Mouse (Mus musculus): ENCODE measurements around the gene Aunip. TPM values are rescaled to one million over a fixed set of nuclear protein-coding genes. Genes with fewer than 3 reads are reported as not detected.

Gene Aunip
- polyA plus RNA-seq, 1 experiment from 2014 or later = 2.3 TPM

DNA sequence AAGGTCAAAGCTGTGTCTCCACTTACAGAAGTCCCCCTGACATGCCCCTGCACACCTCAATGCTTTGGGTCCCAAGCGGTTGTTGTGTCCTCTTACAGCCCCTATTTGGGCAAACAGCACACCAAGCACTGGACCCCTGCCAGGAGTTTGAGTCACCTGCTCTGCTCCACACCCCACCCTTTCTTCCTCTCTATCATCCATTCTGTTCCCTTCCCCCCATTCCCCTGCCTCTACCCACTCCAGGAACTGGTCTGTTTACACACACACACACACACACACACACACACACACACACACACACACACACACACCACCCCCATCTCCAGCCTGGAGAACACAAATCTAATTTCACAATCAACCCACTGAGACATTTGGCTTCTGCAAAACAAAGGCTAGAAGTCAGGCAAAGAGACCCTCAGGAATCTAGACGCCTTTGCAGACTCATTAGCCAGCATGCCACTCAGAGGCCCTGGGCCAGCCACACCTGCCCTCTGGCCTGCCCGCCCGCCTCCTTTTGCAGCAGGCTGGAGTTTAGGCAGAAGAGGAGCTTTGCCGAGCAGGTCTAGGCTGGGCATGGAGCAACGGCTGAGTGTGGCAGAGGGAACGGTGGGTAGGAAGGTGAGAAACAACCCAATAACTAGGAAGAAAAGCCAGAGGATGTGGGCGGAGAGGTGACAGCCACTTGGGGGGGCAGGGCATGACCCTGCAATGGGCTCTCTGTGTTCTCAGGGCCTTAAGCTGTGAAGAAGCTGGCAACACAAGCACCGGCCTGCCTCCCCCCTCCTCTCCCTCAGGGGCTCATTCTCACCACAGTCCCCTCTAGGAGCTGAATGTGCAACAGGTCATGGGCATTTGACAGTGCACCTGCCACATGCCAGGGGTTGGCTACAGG lies 36.3 kb downstream of the Aunip start:
- Histone ChIP-seq H3K27me3 (no peaks in the 10 kb centered on the region), H3K4me1 (replicated peaks) (peaks cover 35% of the 10 kb centered on the region), H3K9me3 (peaks cover 6% of the 10 kb centered on the region), H3K4me2 (no peak overlapping the region), H3K36me3 (peaks cover 77% of the 10 kb centered on the region), H3K9ac (peak overlapping the region; percentile 38; the same call in 1 of the 2 replicates), H3K4me3 (no peak overlapping the region), H3K27ac (replicated peaks) (no peak overlapping the region)
- ATAC-seq (ENCODE audit: low read depth) = no peak
- 63% methylated on average over 9 of the region's 9 CpGs for WGBS

DNA sequence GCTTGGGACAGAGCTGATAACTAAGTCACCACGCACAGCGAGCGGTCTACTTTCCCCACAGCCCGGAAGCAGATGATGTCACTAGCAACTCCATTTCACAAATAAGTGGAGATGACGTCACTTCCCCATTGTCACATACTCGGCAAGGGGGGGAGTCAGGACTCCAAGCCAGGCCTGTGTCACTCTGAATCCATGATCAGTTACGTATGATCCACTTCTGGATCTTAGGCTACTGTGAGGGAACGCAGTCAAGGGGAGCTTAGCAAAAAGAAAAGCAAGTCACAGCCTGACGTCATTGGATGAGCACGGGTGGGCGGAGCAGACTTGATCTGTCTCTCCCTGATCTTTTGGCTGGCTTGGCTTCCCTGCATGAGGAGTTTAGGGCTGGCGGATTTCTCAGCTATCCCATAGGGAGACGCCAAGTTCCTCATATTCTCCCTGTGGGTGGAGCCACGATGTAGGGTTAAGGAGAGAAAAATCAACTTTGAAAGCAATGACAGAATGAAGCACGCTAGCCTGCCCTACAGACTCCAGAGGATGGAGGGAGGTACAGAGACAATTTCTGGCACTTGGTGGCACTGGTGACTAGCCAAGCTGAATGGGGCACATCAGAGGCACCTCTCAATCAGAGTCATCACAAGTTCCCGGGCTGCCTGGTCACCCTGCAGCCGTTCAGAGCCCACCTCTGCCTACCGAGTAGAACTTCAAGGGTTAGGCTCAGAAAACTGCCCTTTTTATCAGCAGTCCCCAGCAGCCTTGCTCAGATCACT lies 37.6 kb downstream of the Aunip start:
- 76% methylated on average over 18 of the region's 18 CpGs for WGBS
- Histone ChIP-seq H3K36me3 (peaks cover 66% of the 10 kb centered on the region), H3K9me3 (peaks cover 6% of the 10 kb centered on the region), H3K4me2 (no peak overlapping the region), H3K27me3 (no peaks in the 10 kb centered on the region), H3K27ac (replicated peaks) (no peak overlapping the region), H3K4me1 (replicated peaks) (peaks cover 39% of the 10 kb centered on the region), H3K4me3 (no peak overlapping the region), H3K9ac (no peak overlapping the region)
- ATAC-seq (ENCODE audit: low read depth) = no peak

DNA sequence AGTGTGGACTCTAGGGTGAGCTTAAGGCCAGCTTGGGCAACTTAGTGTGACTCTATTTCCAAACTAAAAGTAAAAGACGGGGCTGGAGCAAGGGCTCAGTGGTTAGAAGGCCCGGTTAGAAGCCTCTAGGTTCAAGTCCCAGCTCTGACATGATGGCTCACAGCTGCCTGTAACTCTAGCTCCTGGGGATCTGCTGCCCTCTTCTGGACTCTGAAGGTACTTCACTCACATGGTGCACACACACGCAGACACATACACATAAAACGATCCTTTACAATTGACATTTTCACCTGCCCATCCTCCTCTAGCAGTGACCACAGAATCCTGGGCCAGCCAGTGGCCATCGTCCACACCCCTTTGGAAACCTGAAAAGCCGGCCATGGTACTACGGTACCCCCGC lies 39.1 kb downstream of the Aunip start:
- Histone ChIP-seq H3K27ac (replicated peaks) (no peak overlapping the region), H3K9me3 (peaks cover 6% of the 10 kb centered on the region), H3K36me3 (peaks cover 55% of the 10 kb centered on the region), H3K4me3 (no peak overlapping the region), H3K27me3 (no peaks in the 10 kb centered on the region), H3K9ac (no peak overlapping the region), H3K4me1 (replicated peaks) (peaks cover 39% of the 10 kb centered on the region), H3K4me2 (no peak overlapping the region)
- WGBS = 96% methylated on average over 8 of the region's 8 CpGs
- ATAC-seq (ENCODE audit: low read depth) = no peak

DNA sequence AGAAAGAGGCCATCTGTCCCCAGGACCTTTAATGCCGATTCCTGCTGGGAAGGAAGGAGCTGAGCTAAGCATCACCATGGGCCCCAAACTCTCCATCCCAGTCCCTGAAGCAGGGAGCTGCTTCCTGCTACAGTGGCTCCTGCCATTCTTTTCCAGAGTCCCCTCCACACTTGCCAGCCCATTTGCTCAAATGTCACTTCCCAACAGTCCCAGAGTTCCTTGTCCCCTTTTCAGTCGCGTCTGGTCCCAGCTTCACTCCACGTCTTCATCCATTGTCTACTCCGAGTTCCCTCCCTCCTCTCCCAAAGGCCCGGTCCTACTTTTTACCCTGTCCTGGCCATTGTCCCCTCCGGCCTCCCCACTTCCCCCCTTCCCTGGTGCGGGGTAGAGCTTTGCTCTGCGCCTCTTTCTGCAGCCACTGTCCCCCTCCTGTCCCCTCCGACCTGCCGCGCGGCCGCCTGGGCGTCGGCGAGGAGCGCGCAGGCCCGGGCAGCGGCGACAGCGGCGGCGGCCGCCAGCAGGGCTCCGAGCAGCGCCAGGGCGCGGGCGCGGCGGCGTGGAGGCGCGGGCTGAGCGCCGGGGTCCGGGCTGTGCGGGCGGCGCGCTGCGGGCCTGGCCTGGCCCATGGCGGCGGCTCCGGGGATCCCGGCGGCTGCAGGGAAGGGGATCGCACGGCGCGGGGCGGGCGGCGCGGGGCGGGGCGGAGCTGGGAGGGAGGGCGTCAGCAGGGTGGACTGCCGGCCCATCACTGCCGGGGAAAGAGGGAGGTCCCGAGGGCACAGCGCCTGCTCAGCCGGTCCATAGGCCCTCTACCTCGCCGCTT lies 40.9 kb downstream of the Aunip start, which contains the start of gene Selenon:
Gene Selenon, minus strand, starts transcription at position 673 of the 823 bp plus-strand sequence.
- peaks cover 38% of the 10 kb centered on the region for H3K36me3 ChIP-seq
- peaks cover 37% of the 10 kb centered on the region for H3K4me1 ChIP-seq (replicated peaks)
- under 1% methylated on average over 51 of the region's 67 CpGs for WGBS
- H3K4me3 ChIP-seq = peak within 1 kb of the TSS; percentile 80
- H3K4me2 ChIP-seq = peak within 1 kb of the TSS; percentile 77
- H3K9ac ChIP-seq = peak within 1 kb of the TSS; percentile 98
- H3K27me3 ChIP-seq = no peaks in the 10 kb centered on the region
- peak within 1 kb of the TSS; percentile 93 for H3K27ac ChIP-seq (replicated peaks)
- peaks cover 6% of the 10 kb centered on the region for H3K9me3 ChIP-seq
- ATAC-seq (ENCODE audit: low read depth) = peak; percentile 80

DNA sequence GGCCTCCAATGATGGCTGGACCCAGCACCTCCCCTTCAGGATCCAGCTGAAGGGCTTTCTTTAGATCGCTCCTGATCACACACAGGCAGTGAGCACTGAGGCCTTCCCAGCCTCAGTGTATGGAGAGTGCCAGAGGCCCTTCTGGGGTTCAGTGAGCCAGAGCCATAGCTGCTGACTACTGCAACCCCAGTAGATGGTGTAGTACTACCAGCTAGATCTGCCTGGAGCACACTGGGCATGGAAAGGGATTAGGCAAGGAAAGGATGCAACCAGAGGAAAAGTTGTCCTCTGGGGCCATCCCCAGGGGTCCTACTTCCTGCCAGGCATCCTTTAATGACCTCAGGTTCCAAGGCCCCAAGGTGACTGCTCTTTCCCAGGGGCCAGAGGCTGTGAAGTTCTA lies 42.8 kb downstream of the Aunip start:
- Histone ChIP-seq H3K36me3 (peaks cover 22% of the 10 kb centered on the region), H3K4me2 (no peak overlapping the region), H3K27ac (replicated peaks) (no peak overlapping the region), H3K27me3 (no peaks in the 10 kb centered on the region), H3K9me3 (peaks cover 6% of the 10 kb centered on the region), H3K4me1 (replicated peaks) (peaks cover 35% of the 10 kb centered on the region), H3K4me3 (no peak overlapping the region), H3K9ac (no peak overlapping the region)
- WGBS = 85% methylated on average over 1 of the region's 1 CpGs
- no peak for ATAC-seq (ENCODE audit: low read depth)

DNA sequence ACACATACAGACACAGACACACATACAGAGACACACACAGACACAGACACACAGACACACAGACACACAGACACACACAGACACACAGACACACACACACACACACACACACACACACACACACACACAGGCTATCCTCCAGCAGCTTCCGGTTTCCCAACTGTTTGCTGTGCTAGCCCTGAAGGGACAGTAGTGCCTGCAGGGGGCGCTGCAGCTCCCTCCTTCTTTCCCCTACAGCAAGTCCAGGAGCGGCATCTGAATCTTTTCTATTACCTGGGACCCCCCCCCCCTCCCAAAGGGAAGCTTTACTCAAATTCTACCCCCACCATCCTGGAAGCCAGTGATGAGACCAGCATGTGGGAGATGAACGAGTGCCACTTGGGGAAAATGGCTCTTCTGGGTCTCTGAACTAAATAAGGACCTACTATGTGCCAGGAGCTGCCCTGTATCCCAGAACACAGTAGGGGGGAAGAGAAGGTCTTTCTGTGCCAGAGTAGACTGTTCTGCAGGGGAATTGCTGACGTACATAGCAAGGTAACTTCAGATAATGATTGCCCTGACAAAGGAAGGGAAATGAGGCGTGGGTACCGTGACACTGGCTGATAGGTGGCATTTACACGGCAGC lies 45.3 kb downstream of the Aunip start:
- H3K36me3 ChIP-seq = no peaks in the 10 kb centered on the region
- WGBS = 51% methylated on average over 8 of the region's 8 CpGs
- H3K4me2 ChIP-seq = no peak overlapping the region
- ATAC-seq (ENCODE audit: low read depth) = no peak
- H3K9ac ChIP-seq = no peak overlapping the region
- no peak overlapping the region for H3K4me3 ChIP-seq
- H3K9me3 ChIP-seq = no peaks in the 10 kb centered on the region
- H3K4me1 ChIP-seq (replicated peaks) = peaks cover 28% of the 10 kb centered on the region
- H3K27ac ChIP-seq (replicated peaks) = no peak overlapping the region
- no peaks in the 10 kb centered on the region for H3K27me3 ChIP-seq

DNA sequence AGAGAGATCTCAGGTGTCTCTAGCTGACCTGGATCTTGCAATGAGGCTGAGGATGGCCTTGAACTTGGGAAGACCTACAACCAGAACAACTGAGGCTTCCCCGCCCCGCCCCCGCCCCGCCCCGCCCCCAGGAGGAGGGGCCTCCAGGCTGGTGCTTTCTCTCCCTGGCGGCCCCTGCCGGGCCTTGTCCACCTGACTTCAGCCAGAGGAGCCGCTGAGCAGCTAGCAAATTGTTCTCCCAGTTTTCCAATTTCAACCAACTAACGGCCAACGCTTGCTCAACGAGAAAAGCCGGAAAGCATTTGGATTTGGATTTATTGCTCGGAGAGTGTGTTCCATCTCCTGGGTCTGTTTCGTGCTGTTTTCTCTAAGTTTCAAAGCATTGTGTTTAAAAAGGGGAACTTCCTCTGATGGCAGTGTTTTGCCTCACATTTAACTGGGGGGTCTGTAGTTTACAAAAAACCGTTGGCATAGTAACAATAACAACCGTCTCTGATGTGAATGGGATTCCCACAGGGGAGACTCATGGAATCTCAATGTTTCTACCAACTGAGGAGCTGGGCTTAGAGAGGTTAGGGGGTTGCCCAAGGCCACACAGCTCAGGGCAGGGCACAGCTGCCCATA lies 46.9 kb downstream of the Aunip start:
- H3K4me3 ChIP-seq = no peak overlapping the region
- ATAC-seq (ENCODE audit: low read depth) = no peak
- no peak overlapping the region for H3K4me2 ChIP-seq
- no peaks in the 10 kb centered on the region for H3K9me3 ChIP-seq
- 0 out of 2 replicates have a peak, but pooled peaks cover 5% of the 10 kb centered on the region for H3K36me3 ChIP-seq
- H3K27me3 ChIP-seq = no peaks in the 10 kb centered on the region
- 11% methylated on average over 16 of the region's 16 CpGs for WGBS
- peaks cover 20% of the 10 kb centered on the region for H3K4me1 ChIP-seq (replicated peaks)
- H3K27ac ChIP-seq (replicated peaks) = peak overlapping the region; percentile 29
- H3K9ac ChIP-seq = no peak overlapping the region

DNA sequence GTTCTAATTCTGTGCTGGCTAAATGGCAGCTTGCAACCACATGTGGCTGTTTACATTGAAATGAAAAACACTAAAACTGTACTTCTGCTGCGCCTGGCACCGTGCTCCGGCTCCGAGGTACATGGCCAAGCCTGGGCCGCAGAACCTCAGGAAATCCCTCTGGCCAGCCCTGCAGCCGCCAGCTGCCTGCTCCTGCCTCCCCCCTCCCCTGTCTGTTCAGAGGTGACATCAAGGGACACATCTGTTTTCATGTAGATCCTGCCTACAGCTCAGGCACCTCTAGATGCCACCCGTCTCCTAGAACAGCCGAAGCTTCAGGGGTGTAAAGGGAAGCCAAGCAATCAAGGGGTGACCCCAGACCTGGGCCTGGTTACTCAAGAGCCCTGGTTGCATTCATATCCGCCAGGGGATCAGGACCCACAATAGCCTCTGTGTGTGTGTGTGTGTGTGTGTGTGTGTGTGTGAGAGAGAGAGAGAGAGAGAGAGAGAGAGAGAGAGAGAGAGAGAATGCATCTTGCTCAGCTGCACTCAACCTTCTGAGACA lies 47.8 kb downstream of the Aunip start:
- 0 out of 2 replicates have a peak overlapping the region, but pooled peaks have one; percentile 29 for H3K27ac ChIP-seq (replicated peaks)
- H3K9me3 ChIP-seq = no peaks in the 10 kb centered on the region
- H3K9ac ChIP-seq = no peak overlapping the region
- no peak for ATAC-seq (ENCODE audit: low read depth)
- H3K27me3 ChIP-seq = no peaks in the 10 kb centered on the region
- H3K4me1 ChIP-seq (replicated peaks) = peaks cover 20% of the 10 kb centered on the region
- 0 out of 2 replicates have a peak, but pooled peaks cover 10% of the 10 kb centered on the region for H3K36me3 ChIP-seq
- no peak overlapping the region for H3K4me2 ChIP-seq
- WGBS = 56% methylated on average over 9 of the region's 9 CpGs
- H3K4me3 ChIP-seq = no peak overlapping the region

DNA sequence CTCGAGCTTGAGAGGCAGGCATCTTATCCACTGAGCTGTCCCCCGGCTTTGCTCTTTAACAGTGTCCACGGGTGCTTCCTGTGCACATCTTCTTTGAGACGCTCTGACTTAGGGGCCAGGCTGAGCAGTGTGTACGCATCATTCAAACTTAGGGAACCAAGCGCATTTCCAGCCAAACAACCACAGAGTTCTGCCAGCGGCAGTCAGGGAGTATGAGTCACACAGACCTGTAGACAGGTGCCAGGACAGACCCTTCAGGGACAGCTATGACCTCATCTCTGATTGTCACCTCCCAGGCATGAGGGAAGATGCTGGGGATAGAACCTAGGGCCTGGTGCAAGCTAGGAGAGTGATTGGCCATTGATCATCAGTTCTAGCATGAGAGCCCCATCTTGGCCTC lies 48.4 kb downstream of the Aunip start:
- 85% methylated on average over 7 of the region's 7 CpGs for whole genome bisulfite sequencing
- no peak overlapping the region for H3K27ac ChIP-seq (replicated peaks)
- no peak overlapping the region for H3K9ac ChIP-seq
- ATAC-seq (ENCODE audit: low read depth) = no peak
- no peaks in the 10 kb centered on the region for H3K9me3 ChIP-seq
- no peaks in the 10 kb centered on the region for H3K27me3 ChIP-seq
- H3K36me3 ChIP-seq = 0 out of 2 replicates have a peak, but pooled peaks cover 10% of the 10 kb centered on the region
- no peak overlapping the region for H3K4me2 ChIP-seq
- H3K4me3 ChIP-seq = no peak overlapping the region
- peaks cover 20% of the 10 kb centered on the region for H3K4me1 ChIP-seq (replicated peaks)

DNA sequence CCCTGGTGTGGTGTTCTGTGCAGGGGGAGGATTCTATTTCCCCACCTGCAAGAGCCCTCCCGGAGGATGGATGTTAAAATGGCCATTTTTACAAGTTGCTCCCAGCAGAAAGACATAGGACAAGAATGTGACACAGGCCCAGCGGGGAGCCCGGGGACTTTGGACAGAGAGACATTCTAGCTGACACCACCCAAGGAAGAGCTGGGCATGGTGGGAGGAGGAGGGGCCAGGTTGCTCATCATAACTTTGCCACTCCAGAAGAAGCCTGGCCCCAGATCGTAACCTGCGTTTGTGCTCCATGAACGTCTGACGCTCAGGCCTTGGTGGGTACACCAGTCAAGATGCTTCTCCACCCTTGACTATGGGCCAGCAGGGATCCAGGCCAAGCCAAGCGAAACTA lies 49.9 kb downstream of the Aunip start:
- no peak overlapping the region for H3K9ac ChIP-seq
- 95% methylated on average over 8 of the region's 8 CpGs for WGBS
- no peak overlapping the region for H3K4me2 ChIP-seq
- peaks cover 20% of the 10 kb centered on the region for H3K4me1 ChIP-seq (replicated peaks)
- no peak overlapping the region for H3K27ac ChIP-seq (replicated peaks)
- H3K27me3 ChIP-seq = no peaks in the 10 kb centered on the region
- H3K36me3 ChIP-seq = peaks cover 24% of the 10 kb centered on the region
- H3K9me3 ChIP-seq = no peaks in the 10 kb centered on the region
- no peak overlapping the region for H3K4me3 ChIP-seq
- ATAC-seq (ENCODE audit: low read depth) = no peak

DNA sequence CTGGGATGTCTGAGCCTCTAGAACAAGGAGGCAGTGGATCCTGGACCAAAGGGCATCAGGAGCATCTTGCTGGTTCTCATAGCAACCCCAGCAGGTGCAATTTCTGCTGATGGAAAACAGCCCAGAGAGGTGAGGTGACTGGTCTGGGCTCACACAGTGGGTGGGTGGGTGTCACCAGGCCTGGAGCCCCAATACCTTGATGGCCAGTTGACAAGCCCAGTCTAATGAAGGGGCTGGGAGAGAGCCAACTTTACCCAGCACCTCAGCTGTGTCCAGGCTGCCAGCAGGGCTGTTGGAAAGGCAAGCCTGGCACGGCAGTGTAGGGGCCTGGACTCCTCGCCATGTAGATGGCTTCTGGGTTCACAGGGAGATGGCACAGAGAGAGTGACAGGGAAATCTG lies 51.2 kb downstream of the Aunip start:
- peaks cover 17% of the 10 kb centered on the region for H3K4me1 ChIP-seq (replicated peaks)
- no peaks in the 10 kb centered on the region for H3K27me3 ChIP-seq
- ATAC-seq (ENCODE audit: low read depth) = no peak
- H3K27ac ChIP-seq (replicated peaks) = no peak overlapping the region
- 89% methylated on average over 2 of the region's 2 CpGs for WGBS
- peaks cover 26% of the 10 kb centered on the region for H3K36me3 ChIP-seq
- no peak overlapping the region for H3K9ac ChIP-seq
- H3K4me2 ChIP-seq = no peak overlapping the region
- H3K4me3 ChIP-seq = no peak overlapping the region
- H3K9me3 ChIP-seq = no peaks in the 10 kb centered on the region

Measured in neural tube, embryonic 13.5 days (tissue).